Mouse (Mus musculus): ENCODE measurements at regions not wholly inside any gene's neighbourhood (a gene's known extent, or its start where the extent isn't known, plus 50 kb on each side); places are given as distances from the start of the nearest gene placed in this dataset.
"Not testable (repeated sequence)": the region's sequence is repeated elsewhere in the genome, so short reads cannot be mapped to it uniquely, and the experiment has no call there.

DNA sequence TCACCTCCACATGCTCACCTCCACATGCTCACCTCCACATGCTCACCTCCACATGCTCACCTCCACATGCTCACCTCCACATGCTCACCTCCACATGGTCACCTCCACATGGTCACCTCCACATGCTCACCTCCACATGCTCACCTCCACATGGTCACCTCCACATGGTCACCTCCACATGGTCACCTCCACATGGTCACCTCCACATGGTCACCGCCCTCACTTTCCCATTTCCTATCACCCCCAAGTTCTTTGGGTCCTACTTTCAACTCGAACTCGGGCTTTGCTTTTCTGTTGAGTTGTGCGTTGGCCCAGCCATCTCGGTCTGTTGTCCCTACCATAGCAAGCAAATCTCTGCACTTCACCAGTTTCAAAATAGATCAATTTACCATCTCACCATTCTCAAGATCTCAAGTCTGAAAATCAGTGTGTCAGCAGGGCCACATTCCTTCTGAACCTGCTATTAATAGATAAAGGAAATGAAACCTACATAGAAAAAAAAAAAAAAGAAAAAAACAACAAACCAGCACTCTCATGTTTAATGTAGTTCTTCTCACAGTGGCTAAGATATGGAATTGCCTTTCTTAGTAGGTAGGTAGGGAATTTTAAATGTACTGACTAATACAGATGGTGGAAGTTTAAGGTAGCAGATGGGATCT lies 724.0 kb upstream of the 4930452B06Rik start:
- H3K4me3 ChIP-seq (replicated peaks in 1 of 3; ENCODE audit: low read depth in 2 of 3, low read length in 2 of 3, poor library complexity in 1 of 3); H3K9ac ChIP-seq (ENCODE audit: insufficient read depth, low read depth); H3K4me2 ChIP-seq (ENCODE audit: insufficient read depth, low read depth, poor library complexity, severe bottlenecking); dilution Hi-C loops (cut with MboI; ENCODE audit: extremely low pct_ligation_motif_present, extremely low pct_unique_long_range_greater_than_20kb, low sequenced_read_pairs); H3K27me3 ChIP-seq (replicated peaks); H3K36me3 ChIP-seq (replicated peaks in 1 of 2; ENCODE audit: control insufficient read depth in 1 of 2, insufficient read depth in 1 of 2, low read length in 1 of 2); H3K79me2 ChIP-seq (replicated peaks; ENCODE audit: control insufficient read depth, extremely low read depth, insufficient read depth, poor library complexity, severe bottlenecking); DNase-seq (ENCODE audit: extremely low read depth); H3K9me3 ChIP-seq (replicated peaks; ENCODE audit: low read length): not testable (repeated sequence)
- in situ Hi-C loops (cut with MboI; ENCODE audit: low pct_ligation_motif_present, low pct_unique_long_range_greater_than_20kb, low sequenced_read_pairs) = loop anchor here (10.0 kb wide), 1 partner anchor 335 kb away; no protein-coding TSS in a partner anchor
- Histone ChIP-seq H3K4me1 (ENCODE audit: control insufficient read depth in 1 of 2, insufficient read depth in 2 of 2) (peaks cover 36 to 85% of the 10 kb centered on the region in 2 experiments), H3K27ac (ENCODE audit: insufficient read depth, low read depth) (peak overlapping the region; percentile 86)
- TF ChIP-seq ZNF384 (IDR thresholded peaks at IDR 0.05; ENCODE audit: low read depth, low read length) (peak; percentile 96), EP300 (IDR thresholded peaks at IDR 0.05; ENCODE audit: low read length) (peak; percentile 80), MYC (IDR thresholded peaks at IDR 0.05; ENCODE audit: low read depth, low read length) (peak; percentile 57; the same call in 1 of the 2 replicates), IRF4 (IDR thresholded peaks at IDR 0.05; ENCODE audit: low read depth, low read length) (peak; percentile 91), MEF2A (IDR thresholded peaks at IDR 0.05; ENCODE audit: borderline replicate concordance, low read depth, low read length) (peak; percentile 95), MAX (IDR thresholded peaks at IDR 0.05; ENCODE audit: low read length) (0 out of 2 replicates have a peak, but pooled peaks have one; percentile 26), MXI1 (IDR thresholded peaks at IDR 0.05; ENCODE audit: low read depth, low read length) (peak; percentile 85)

DNA sequence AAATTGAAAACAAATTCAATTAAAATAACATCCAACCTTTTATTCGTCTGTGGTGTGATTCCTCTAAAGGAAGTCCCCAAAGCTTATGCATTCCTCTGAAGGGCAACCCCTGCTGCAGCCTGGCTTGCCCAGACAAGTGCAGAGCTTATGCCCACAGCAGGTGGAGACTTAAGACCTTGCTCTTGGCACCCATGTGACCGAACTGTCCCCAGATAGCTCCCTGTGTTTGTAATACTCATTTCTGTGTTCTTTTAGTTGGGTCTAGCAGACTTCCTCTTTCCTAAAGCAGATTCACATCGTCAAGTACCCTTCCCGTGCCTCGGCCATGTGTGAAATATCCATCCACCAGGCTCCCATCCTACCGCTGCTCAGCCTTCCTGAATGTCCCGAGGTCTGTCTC lies 723.1 kb upstream of the 4930452B06Rik start:
- dilution Hi-C loops (cut with MboI; ENCODE audit: extremely low pct_ligation_motif_present, extremely low pct_unique_long_range_greater_than_20kb, low sequenced_read_pairs) (no loop called here), in situ Hi-C loops (cut with MboI; ENCODE audit: low pct_ligation_motif_present, low pct_unique_long_range_greater_than_20kb, low sequenced_read_pairs) (no loop called here)
- H3K4me3 ChIP-seq (replicated peaks in 1 of 3; ENCODE audit: low read depth in 2 of 3, low read length in 2 of 3, poor library complexity in 1 of 3) = no peak overlapping the region
- H3K27ac ChIP-seq (ENCODE audit: insufficient read depth, low read depth) = peak overlapping the region; percentile 86
- H3K79me2 ChIP-seq (replicated peaks; ENCODE audit: control insufficient read depth, extremely low read depth, insufficient read depth, poor library complexity, severe bottlenecking) = no peaks in the 10 kb centered on the region
- H3K4me2 ChIP-seq (ENCODE audit: insufficient read depth, low read depth, poor library complexity, severe bottlenecking) = peak overlapping the region; percentile 51; the same call in 1 of the 2 replicates
- no peaks in the 10 kb centered on the region for H3K27me3 ChIP-seq (replicated peaks)
- TF ChIP-seq E2F4 (IDR thresholded peaks at IDR 0.05; ENCODE audit: insufficient replicate concordance, low read depth, low read length) = no peak
- TF ChIP-seq MAX (IDR thresholded peaks at IDR 0.05; ENCODE audit: low read length) = peak; percentile 73; the same call in 1 of the 2 replicates
- peak; percentile 96 for TF ChIP-seq CHD1 (IDR thresholded peaks at IDR 0.05; ENCODE audit: low read depth, low read length)
- peak; percentile 84 for TF ChIP-seq IRF4 (IDR thresholded peaks at IDR 0.05; ENCODE audit: low read depth, low read length)
- peak; percentile 54; the same call in 1 of the 2 replicates for TF ChIP-seq ETS1 (conservative IDR thresholded peaks at IDR 0.05; ENCODE audit: low read depth, low read length)
- TF ChIP-seq MXI1 (IDR thresholded peaks at IDR 0.05; ENCODE audit: low read depth, low read length) = no peak
- TF ChIP-seq UBTF (IDR thresholded peaks at IDR 0.05; ENCODE audit: low read depth, low read length) = no peak
- TF ChIP-seq ZC3H11A (IDR thresholded peaks at IDR 0.05; ENCODE audit: low read depth, low read length) = no peak
- peak; percentile 38 for TF ChIP-seq RAD21 (IDR thresholded peaks at IDR 0.05; ENCODE audit: low read depth, low read length)
- TF ChIP-seq MYC (IDR thresholded peaks at IDR 0.05; ENCODE audit: low read depth, low read length) = peak; percentile 85
- peak; percentile 56 for TF ChIP-seq USF2 (conservative IDR thresholded peaks at IDR 0.05; ENCODE audit: low read depth, low read length)
- TF ChIP-seq ZNF384 (IDR thresholded peaks at IDR 0.05; ENCODE audit: low read depth, low read length) = no peak
- 0 out of 2 replicates have a peak, but pooled peaks have one; percentile 55 for TF ChIP-seq TBP (conservative IDR thresholded peaks at IDR 0.05; ENCODE audit: low read depth, low read length)
- TF ChIP-seq PAX5 (IDR thresholded peaks at IDR 0.05; ENCODE audit: low read length) = no peak
- no peak for TF ChIP-seq NELFE (IDR thresholded peaks at IDR 0.05; ENCODE audit: low read depth, low read length)
- TF ChIP-seq EP300 (IDR thresholded peaks at IDR 0.05; ENCODE audit: low read length) = peak; percentile 73
- peak; percentile 69 for TF ChIP-seq USF1 (IDR thresholded peaks at IDR 0.05; ENCODE audit: low read depth, low read length)
- TF ChIP-seq POLR2AphosphoS2 (IDR thresholded peaks at IDR 0.05; ENCODE audit: low read depth, low read length) = no peak
- peak; percentile 36; the same call in 1 of the 2 replicates for TF ChIP-seq HCFC1 (IDR thresholded peaks at IDR 0.05; ENCODE audit: low read depth, low read length)
- peak; percentile 72 for TF ChIP-seq BHLHE40 (IDR thresholded peaks at IDR 0.05; ENCODE audit: low read depth, low read length)
- TF ChIP-seq JUND (conservative IDR thresholded peaks at IDR 0.05; ENCODE audit: low read depth, low read length) = 0 out of 2 replicates have a peak, but pooled peaks have one; percentile 19
- TF ChIP-seq CTCF (conservative IDR thresholded peaks at IDR 0.05 in 1 of 2, IDR thresholded peaks at IDR 0.05 in 1 of 2; ENCODE audit: low read depth in 2 of 2, low read length in 2 of 2) = peak in 1 of 2 experiments; percentile 27; a peak in 2 of 4 replicates
- peak; percentile 84 for TF ChIP-seq MEF2A (IDR thresholded peaks at IDR 0.05; ENCODE audit: borderline replicate concordance, low read depth, low read length)
- TF ChIP-seq ELF1 (IDR thresholded peaks at IDR 0.05; ENCODE audit: low read depth, low read length) = peak; percentile 45; the same call in 1 of the 2 replicates
- peak; percentile 84 for TF ChIP-seq TCF12 (IDR thresholded peaks at IDR 0.05; ENCODE audit: low read depth, low read length)
- peak; percentile 34 for TF ChIP-seq SMC3 (IDR thresholded peaks at IDR 0.05; ENCODE audit: low read depth, low read length)
- TF ChIP-seq MAZ (IDR thresholded peaks at IDR 0.05; ENCODE audit: low read depth, low read length) = 0 out of 2 replicates have a peak, but pooled peaks have one; percentile 26
- DNase-seq (ENCODE audit: extremely low read depth) = peak; percentile 79
- no peaks in the 10 kb centered on the region for H3K36me3 ChIP-seq (replicated peaks in 1 of 2; ENCODE audit: control insufficient read depth in 1 of 2, insufficient read depth in 1 of 2, low read length in 1 of 2)
- no peaks in the 10 kb centered on the region for H3K9me3 ChIP-seq (replicated peaks; ENCODE audit: low read length)
- no peak overlapping the region for H3K9ac ChIP-seq (ENCODE audit: insufficient read depth, low read depth)
- peaks cover 36 to 77% of the 10 kb centered on the region in 2 experiments for H3K4me1 ChIP-seq (ENCODE audit: control insufficient read depth in 1 of 2, insufficient read depth in 2 of 2)
